Mouse (Mus musculus) midbrain, postnatal 0 days (tissue): ENCODE data around the gene Kcnj4. TPM values are rescaled to one million over a fixed set of nuclear protein-coding genes. Genes with fewer than 3 reads are reported as not detected.

Source experiments
- ATAC-seq: fragments of 200-750 bp; cut with Nextera tagmentation; 2 replicates; pipeline ENCODE4 v1.8.0; 2017; ENCODE audit warnings: moderate number of reproducible peaks, mild to moderate bottlenecking, moderate TSS enrichment, moderate library complexity; ENCODE audit not compliant: low FRiP score
- DNase-seq: peaks from one replicate; pipeline ENCODE4 v3.0.0-alpha.2; 2015; ENCODE audit warnings: low spot score
- H3K27ac ChIP-seq: fragments of 300-500 bp; sonication (generic); 2 replicates; pipeline ENCODE4 v1.5.1; 2014; ENCODE audit warnings: low read depth, mild to moderate bottlenecking, low read length, mixed read lengths
- H3K27me3 ChIP-seq: fragments of 300-500 bp; sonication (generic); 2 replicates; pipeline ENCODE4 v1.6.1; 2014; ENCODE audit warnings: low read length, control low read depth, mixed read lengths; ENCODE audit not compliant: insufficient read depth
- H3K36me3 ChIP-seq: fragments of 300-500 bp; sonication (generic); 2 replicates; pipeline ENCODE4 v1.6.1; 2014; ENCODE audit warnings: low read length, control low read depth, mixed read lengths; ENCODE audit not compliant: insufficient read depth
- H3K4me1 ChIP-seq: fragments of 300-500 bp; sonication (generic); 2 replicates; pipeline ENCODE4 v1.6.1; 2014; ENCODE audit warnings: mild to moderate bottlenecking, control low read depth, antibody characterized with exemption, low read length, mixed read lengths; ENCODE audit not compliant: insufficient read depth
- H3K4me2 ChIP-seq: fragments of 300-500 bp; sonication (generic); 2 replicates; pipeline ENCODE4 v1.6.1; 2014; ENCODE audit warnings: low read depth, mild to moderate bottlenecking, low read length, mixed read lengths; ENCODE audit not compliant: poor library complexity, severe bottlenecking
- H3K4me3 ChIP-seq: fragments of 300-500 bp; sonication (generic); 2 replicates; pipeline ENCODE4 v1.5.1; 2014; ENCODE audit warnings: low read depth, mild to moderate bottlenecking, low read length, moderate library complexity
- H3K9ac ChIP-seq: fragments of 300-500 bp; sonication (generic); replicated peaks from 2 replicates; pipeline ENCODE4 v1.6.1; 2014; ENCODE audit warnings: mild to moderate bottlenecking, low read length, moderate library complexity, mixed read lengths; ENCODE audit not compliant: poor library complexity, severe bottlenecking
- H3K9me3 ChIP-seq: fragments of 300-500 bp; sonication (generic); 2 replicates; pipeline ENCODE4 v1.6.1; 2016; ENCODE audit warnings: low read length, control low read depth
- CTCF ChIP-seq: IDR thresholded peaks from 2 replicates; pipeline ENCODE4 v1.5.1; 2016; ENCODE audit warnings: antibody characterized with exemption, mild to moderate bottlenecking
- WGBS: fragments of 180-500 bp; shearing (Covaris S2); extraction: QIAGEN DNeasy Blood & Tissue Kit; methylation state at CpG from one replicate; pipeline ENCODE4 v1.1.7; 2014; 5-methylcytosine and 5-hydroxymethylcytosine counted together
- polyA plus RNA-seq: library from polyadenylated mRNA; unstranded; fragments of >200 nt; fragmentation: Nextera tagmentation; extraction: Ambion mirVana; gene quantifications from 2 replicates; pipeline ENCODE4 v1.2.1, GENCODE M21; 2015
- total RNA-seq: library from RNA; depleted of rRNA; stranded (reverse); fragments of >200 nt; gene quantifications from 2 replicates; pipeline ENCODE4 v1.2.3, GENCODE M21; 2014

Gene Kcnj4
- total and polyA plus RNA-seq, 2 experiments from 2014 or later: 0.11 to 2.2 TPM

- Histone ChIP-seq H3K4me3 (no peak overlapping the region), H3K36me3 (no peaks in the 10 kb centered on the region), H3K4me1 (no peaks in the 10 kb centered on the region), H3K27ac (no peak overlapping the region), H3K27me3 (0 out of 2 replicates have a peak, but pooled peaks cover 5% of the 10 kb centered on the region), H3K9ac (no peak overlapping the region), H3K4me2 (no peak overlapping the region), H3K9me3 (no peaks in the 10 kb centered on the region)
- ATAC-seq: no peak
- no peak for DNase-seq
- TF ChIP-seq CTCF: no peak
- WGBS: 47% methylated on average over 18 of the region's 18 CpGs
These were observed 11.5 kb downstream of the Kcnj4 start for GRCm38 (mm10) chr15:79493527-79493926.

- no peak overlapping the region for H3K9ac ChIP-seq
- H3K4me2 ChIP-seq: no peak overlapping the region
- H3K4me3 ChIP-seq: no peak overlapping the region
- H3K9me3 ChIP-seq: no peaks in the 10 kb centered on the region
- TF ChIP-seq CTCF: no peak
- no peak for DNase-seq
- no peaks in the 10 kb centered on the region for H3K36me3 ChIP-seq
- no peak overlapping the region for H3K27ac ChIP-seq
- WGBS: 65% methylated on average over 11 of the region's 11 CpGs
- 0 out of 2 replicates have a peak, but pooled peaks cover 5% of the 10 kb centered on the region for H3K27me3 ChIP-seq
- no peaks in the 10 kb centered on the region for H3K4me1 ChIP-seq
- no peak for ATAC-seq
These were observed 15.6 kb downstream of the Kcnj4 start for GRCm38 (mm10) chr15:79489463-79489862.

DNA sequence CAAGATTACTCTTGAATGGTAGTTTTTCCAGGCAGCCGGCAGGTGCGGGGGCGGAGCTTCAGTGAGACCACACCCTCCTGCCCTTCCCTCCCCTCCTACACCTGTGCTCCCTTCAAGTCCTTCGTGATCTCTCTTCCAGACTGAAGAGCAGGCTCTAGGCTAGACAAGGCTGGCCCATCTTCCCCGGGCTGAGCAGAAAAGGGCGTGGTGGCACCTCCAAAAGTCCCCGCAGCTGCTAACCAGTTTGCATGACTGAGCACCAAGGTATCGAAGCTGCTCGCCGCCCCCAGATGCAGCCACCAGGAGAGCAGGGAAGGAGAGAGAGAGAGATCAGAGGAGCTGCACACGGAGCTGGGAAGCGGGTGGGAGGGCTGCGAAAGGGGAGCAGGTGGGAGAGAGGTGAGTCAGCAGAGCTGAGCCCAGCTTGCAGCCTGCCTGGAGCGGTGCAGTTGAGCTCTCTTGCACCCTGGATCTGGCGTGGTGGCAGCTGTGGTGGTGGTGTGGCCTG is 23.8 kb downstream of the Kcnj4 start:
- H3K9ac ChIP-seq: no peak overlapping the region
- no peaks in the 10 kb centered on the region for H3K4me1 ChIP-seq
- H3K27ac ChIP-seq: no peak overlapping the region
- 14% methylated on average over 15 of the region's 15 CpGs for WGBS
- no peak overlapping the region for H3K4me3 ChIP-seq
- no peaks in the 10 kb centered on the region for H3K36me3 ChIP-seq
- no peak overlapping the region; the same call in 1 of the 2 replicates for H3K4me2 ChIP-seq
- H3K27me3 ChIP-seq: no peaks in the 10 kb centered on the region
- TF ChIP-seq CTCF: no peak
- ATAC-seq (no peak), DNase-seq (no peak)
- no peaks in the 10 kb centered on the region for H3K9me3 ChIP-seq

DNA sequence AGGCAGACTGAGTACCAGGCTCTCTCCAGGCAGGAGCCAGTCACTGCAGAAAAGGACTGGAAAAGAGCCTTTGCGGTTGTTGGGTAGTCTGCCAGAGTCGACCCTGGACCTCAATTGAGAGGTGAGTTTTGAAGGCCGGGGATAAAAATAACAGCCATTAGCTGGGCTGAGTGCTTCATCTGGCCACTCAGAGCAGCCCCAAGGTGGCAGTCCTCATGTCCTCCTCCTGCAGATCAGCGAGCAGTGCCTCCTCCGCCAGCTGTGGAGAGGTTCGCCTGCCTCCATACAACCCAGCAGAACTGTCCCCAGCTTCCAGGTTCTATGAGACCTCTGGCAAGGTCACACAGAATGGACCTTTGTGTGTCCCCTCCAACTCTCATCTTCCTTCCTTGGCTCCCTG is 27.8 kb downstream of the Kcnj4 start:
- H3K9ac ChIP-seq: no peak overlapping the region
- WGBS: 65% methylated on average over 6 of the region's 6 CpGs
- no peak overlapping the region for H3K27ac ChIP-seq
- DNase-seq (no peak), ATAC-seq (no peak)
- H3K4me2 ChIP-seq: no peak overlapping the region
- H3K9me3 ChIP-seq: no peaks in the 10 kb centered on the region
- H3K4me3 ChIP-seq: no peak overlapping the region
- no peaks in the 10 kb centered on the region for H3K4me1 ChIP-seq
- no peak for TF ChIP-seq CTCF
- no peaks in the 10 kb centered on the region for H3K36me3 ChIP-seq
- no peaks in the 10 kb centered on the region for H3K27me3 ChIP-seq

DNA sequence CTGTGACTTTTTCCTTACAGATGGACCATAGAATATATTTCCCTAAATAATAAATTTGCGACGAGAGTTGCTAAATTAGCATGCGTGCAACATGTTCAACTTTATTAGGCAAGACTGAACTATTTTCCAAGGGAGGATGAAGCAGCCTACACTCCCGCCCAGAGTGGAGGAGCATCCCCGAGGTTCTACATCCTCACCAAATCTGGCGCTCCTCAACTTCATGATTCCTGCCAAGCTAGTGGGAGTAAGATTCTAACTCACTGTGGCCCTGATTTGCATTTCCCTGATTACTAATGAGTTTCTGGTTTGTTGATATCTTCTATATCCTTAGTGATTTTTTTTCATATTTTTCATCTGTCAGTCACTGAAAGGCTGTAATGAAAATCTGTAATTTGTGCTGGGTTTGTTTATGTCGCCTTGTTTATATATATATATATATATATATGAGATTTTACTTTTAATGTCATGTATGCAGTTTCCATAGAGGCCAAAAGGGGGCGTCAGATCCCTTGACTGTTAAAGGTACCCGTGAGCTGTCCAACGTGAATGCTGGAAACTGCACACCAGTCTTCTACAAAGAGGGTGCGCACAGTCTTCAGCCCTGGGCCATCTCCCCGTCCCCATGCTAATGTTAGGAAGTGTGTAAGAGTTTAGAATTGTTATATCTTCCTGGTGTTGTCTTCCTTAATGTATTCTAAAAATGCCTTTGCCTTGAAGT is 31.2 kb downstream of the Kcnj4 start:
- DNase-seq: no peak
- whole genome bisulfite sequencing: 57% methylated on average over 12 of the region's 12 CpGs
- Histone ChIP-seq H3K4me2 (no peak overlapping the region), H3K36me3 (no peaks in the 10 kb centered on the region), H3K9me3 (no peaks in the 10 kb centered on the region), H3K27ac (no peak overlapping the region), H3K4me1 (no peaks in the 10 kb centered on the region), H3K27me3 (no peaks in the 10 kb centered on the region), H3K9ac (no peak overlapping the region), H3K4me3 (no peak overlapping the region)
- TF ChIP-seq CTCF: peak; percentile 19
- ATAC-seq: no peak

DNA sequence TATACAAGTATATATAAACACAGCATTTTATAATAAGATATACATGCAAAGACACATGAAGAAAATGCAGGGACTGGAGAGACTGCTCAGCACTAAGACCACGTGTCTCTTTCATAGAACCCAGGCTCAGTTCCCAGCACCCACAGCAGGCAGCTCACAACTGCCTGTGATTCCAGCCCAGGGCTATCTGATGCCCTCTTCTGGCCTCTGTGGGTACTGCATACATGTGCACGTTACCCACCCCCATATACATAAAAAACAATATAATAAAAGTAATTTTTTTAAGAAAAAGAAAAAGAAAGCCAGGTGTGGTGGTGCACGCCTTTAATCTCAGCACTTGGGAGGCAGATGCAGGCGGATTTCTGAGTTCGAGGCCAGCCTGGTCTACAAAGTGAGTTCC is 32.0 kb downstream of the Kcnj4 start:
- Histone ChIP-seq H3K9me3 (no peaks in the 10 kb centered on the region), H3K4me3 (no peak overlapping the region), H3K27me3 (no peaks in the 10 kb centered on the region), H3K4me1 (no peaks in the 10 kb centered on the region), H3K9ac (no peak overlapping the region), H3K4me2 (no peak overlapping the region), H3K36me3 (no peaks in the 10 kb centered on the region), H3K27ac (no peak overlapping the region)
- TF ChIP-seq CTCF: peak; percentile 25
- DNase-seq (no peak), ATAC-seq (no peak)
- 90% methylated on average over 5 of the region's 5 CpGs for WGBS
